Mouse (Mus musculus): ENCODE measurements around the gene Scn11a.

The Scn11a gene

GRCm38 (mm10) chr9:119825297-119825696 lies at the start of gene Scn11a:
Gene Scn11a (minus strand): TSS chr9:119825456.
- in situ Hi-C loops (cut with MboI): no loop called here

GRCm38 (mm10) chr9:119854170-119854569 lies 28.9 kb upstream of the Scn11a start:
- in situ Hi-C loops (cut with MboI): no loop called here

GRCm38 (mm10) chr9:119853071-119853846 lies 28.0 kb upstream of the Scn11a start:
- in situ Hi-C loops (cut with MboI): no loop called here

GRCm38 (mm10) chr9:119852347-119853030 lies 27.2 kb upstream of the Scn11a start:
- in situ Hi-C loops (cut with MboI): no loop called here

GRCm38 (mm10) chr9:119849214-119849613 lies 24.0 kb upstream of the Scn11a start:
- in situ Hi-C loops (cut with MboI): no loop called here

- in situ Hi-C loops (cut with MboI): no loop called here
Measured at GRCm38 (mm10) chr9:119848671-119849070, 23.4 kb upstream of the Scn11a start.

GRCm38 (mm10) chr9:119847187-119847586 lies 21.9 kb upstream of the Scn11a start:
- in situ Hi-C loops (cut with MboI): no loop called here

GRCm38 (mm10) chr9:119844724-119845123 lies 19.5 kb upstream of the Scn11a start:
- in situ Hi-C loops (cut with MboI): no loop called here

- in situ Hi-C loops (cut with MboI): no loop called here
Measured at GRCm38 (mm10) chr9:119843549-119843948, 18.3 kb upstream of the Scn11a start.

- in situ Hi-C loops (cut with MboI): no loop called here
Measured at GRCm38 (mm10) chr9:119842541-119843169, 17.4 kb upstream of the Scn11a start.

GRCm38 (mm10) chr9:119842091-119842490 lies 16.8 kb upstream of the Scn11a start:
- in situ Hi-C loops (cut with MboI): no loop called here

GRCm38 (mm10) chr9:119841159-119841558 lies 15.9 kb upstream of the Scn11a start:
- in situ Hi-C loops (cut with MboI): no loop called here

- in situ Hi-C loops (cut with MboI): no loop called here
Measured at GRCm38 (mm10) chr9:119835581-119836125, 10.4 kb upstream of the Scn11a start.

GRCm38 (mm10) chr9:119831001-119831400 lies 5.7 kb upstream of the Scn11a start:
- in situ Hi-C loops (cut with MboI): no loop called here

GRCm38 (mm10) chr9:119823722-119824121 lies 1.5 kb downstream of the Scn11a start:
- in situ Hi-C loops (cut with MboI): no loop called here

- in situ Hi-C loops (cut with MboI): no loop called here
Measured at GRCm38 (mm10) chr9:119813631-119814030, 11.6 kb downstream of the Scn11a start.

GRCm38 (mm10) chr9:119806491-119806890 lies 18.8 kb downstream of the Scn11a start:
- in situ Hi-C loops (cut with MboI): no loop called here

- in situ Hi-C loops (cut with MboI): no loop called here
Measured at GRCm38 (mm10) chr9:119804501-119804847, 20.8 kb downstream of the Scn11a start.

- in situ Hi-C loops (cut with MboI): no loop called here
Measured at GRCm38 (mm10) chr9:119803845-119804500, 21.3 kb downstream of the Scn11a start.

- in situ Hi-C loops (cut with MboI): no loop called here
Measured at GRCm38 (mm10) chr9:119803169-119803827, 22.0 kb downstream of the Scn11a start.

GRCm38 (mm10) chr9:119801460-119801859 lies 23.8 kb downstream of the Scn11a start:
- in situ Hi-C loops (cut with MboI): no loop called here

GRCm38 (mm10) chr9:119796791-119797190 lies 28.5 kb downstream of the Scn11a start:
- in situ Hi-C loops (cut with MboI): no loop called here

Measured in mature B cell (primary cell).